Mouse (Mus musculus): ENCODE results near the gene Pheta2. TPM values are rescaled to one million over a fixed set of nuclear protein-coding genes. Genes with fewer than 3 reads are reported as not detected.

The Pheta2 gene
- total RNA-seq, 1 experiment: 0.85 TPM

DNA sequence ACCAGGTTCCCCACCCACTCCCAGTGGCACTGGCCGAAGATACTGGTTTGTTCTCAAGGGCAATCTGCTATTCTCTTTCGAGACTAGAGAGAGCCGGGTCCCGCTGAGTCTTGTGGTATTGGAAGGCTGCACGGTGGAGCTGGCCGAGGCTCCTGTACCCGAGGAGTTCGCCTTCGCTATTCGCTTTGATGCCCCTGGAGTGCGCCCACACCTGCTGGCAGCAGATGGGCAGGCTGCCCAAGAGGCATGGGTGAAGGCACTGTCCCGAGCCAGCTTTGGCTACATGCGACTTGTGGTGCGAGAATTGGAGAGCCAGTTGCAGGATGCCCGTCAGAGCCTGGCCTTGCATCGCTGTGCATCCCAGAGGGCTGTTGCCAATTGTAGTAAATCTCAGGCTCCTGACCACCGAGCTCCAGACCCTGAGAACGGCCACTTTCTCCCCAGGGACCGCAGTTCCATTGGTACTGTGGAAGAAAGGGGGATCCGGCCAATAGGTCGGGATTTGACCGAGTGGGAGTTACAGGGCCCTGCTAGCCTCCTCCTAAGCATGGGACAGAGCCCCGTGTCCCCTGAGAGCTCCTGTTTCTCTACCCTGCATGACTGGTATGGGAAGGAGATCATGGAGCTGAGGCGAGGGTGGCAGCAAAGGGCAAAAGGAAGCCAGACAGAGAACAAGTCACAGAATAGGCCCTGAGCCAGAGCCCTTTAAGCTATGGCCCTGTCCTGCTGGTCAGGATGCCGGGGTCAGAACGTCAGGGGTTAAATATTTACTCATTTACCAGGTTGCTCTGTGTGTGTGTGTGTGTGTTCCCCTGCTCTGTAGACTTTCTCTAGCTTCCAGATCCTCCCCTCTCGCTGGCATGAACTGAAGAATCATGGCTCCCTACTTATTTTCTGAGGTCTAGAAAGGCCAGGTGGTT is 4.9 kb downstream of the Pheta2 start:
- Histone ChIP-seq H3K9ac (ENCODE audit: insufficient read depth, low read depth, low read length, poor library complexity, severe bottlenecking) (no peak overlapping the region), H3K4me3 (ENCODE audit: insufficient read depth in 1 of 2, low read depth in 1 of 2, low read length in 2 of 2, poor library complexity in 1 of 2, severe bottlenecking in 1 of 2) (no peak overlapping the region), H3K4me1 (ENCODE audit: control insufficient read depth in 2 of 2, insufficient read depth in 2 of 2, low read length in 2 of 2, poor library complexity in 1 of 2) (peaks cover 11 to 13% of the 10 kb centered on the region in 2 experiments), H3K27ac (ENCODE audit: insufficient read depth, low read depth, low read length, poor library complexity, severe bottlenecking) (no peak overlapping the region), H3K9me3 (ENCODE audit: control insufficient read depth, insufficient read depth, low read depth, low read length) (no peaks in the 10 kb centered on the region), H3K36me3 (ENCODE audit: control insufficient read depth, insufficient read depth, low read length, poor library complexity, severe bottlenecking) (peaks cover 8% of the 10 kb centered on the region)
- in situ Hi-C loops (cut with MboI; ENCODE audit: low sequenced_read_pairs in 2 of 2, unreplicated experiment in 2 of 2): no loop called here
- TF ChIP-seq ZC3H11A (IDR thresholded peaks at IDR 0.05; ENCODE audit: borderline replicate concordance, low read depth, low read length) (no peak), MAFK (IDR thresholded peaks at IDR 0.05; ENCODE audit: insufficient read depth, low read depth, low read length) (no peak), ZNF384 (IDR thresholded peaks at IDR 0.05; ENCODE audit: low read depth, low read length) (no peak), CHD2 (IDR thresholded peaks at IDR 0.05; ENCODE audit: low read depth, low read length) (no peak), HCFC1 (IDR thresholded peaks at IDR 0.05; ENCODE audit: borderline replicate concordance, insufficient read depth, low read length) (no peak)
- no peak for DNase-seq (ENCODE audit: low read depth, low spot score)

DNA sequence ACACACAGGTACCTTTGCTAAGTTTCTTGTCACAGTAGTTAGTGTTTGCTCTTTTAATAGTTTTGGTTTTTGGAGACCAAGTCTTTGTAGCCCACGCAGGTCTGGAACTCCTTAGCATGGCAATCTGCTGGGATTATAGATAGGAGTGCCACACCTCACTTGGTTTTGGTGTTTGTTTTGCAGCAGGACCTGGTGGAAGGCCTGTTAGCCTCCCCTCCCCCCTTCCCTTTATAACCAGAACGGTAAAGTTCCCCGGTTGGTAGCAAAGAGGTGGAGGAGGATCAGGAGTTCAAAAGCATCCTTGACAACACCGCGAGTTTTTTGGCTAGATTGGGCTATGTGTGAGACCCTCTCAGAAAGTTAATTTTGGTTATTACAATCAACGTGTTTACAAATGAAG is 6.2 kb downstream of the Pheta2 start:
- DNase-seq (ENCODE audit: low read depth, low spot score): no peak
- H3K9me3 ChIP-seq (ENCODE audit: control insufficient read depth, insufficient read depth, low read depth, low read length): no peaks in the 10 kb centered on the region
- TF ChIP-seq ZNF384 (IDR thresholded peaks at IDR 0.05; ENCODE audit: low read depth, low read length) (no peak), CHD2 (IDR thresholded peaks at IDR 0.05; ENCODE audit: low read depth, low read length) (no peak), ZC3H11A (IDR thresholded peaks at IDR 0.05; ENCODE audit: borderline replicate concordance, low read depth, low read length) (no peak), MAFK (IDR thresholded peaks at IDR 0.05; ENCODE audit: insufficient read depth, low read depth, low read length) (no peak), HCFC1 (IDR thresholded peaks at IDR 0.05; ENCODE audit: borderline replicate concordance, insufficient read depth, low read length) (no peak)
- no peak overlapping the region for H3K4me3 ChIP-seq (ENCODE audit: insufficient read depth in 1 of 2, low read depth in 1 of 2, low read length in 2 of 2, poor library complexity in 1 of 2, severe bottlenecking in 1 of 2)
- peaks cover 10 to 13% of the 10 kb centered on the region in 2 experiments for H3K4me1 ChIP-seq (ENCODE audit: control insufficient read depth in 2 of 2, insufficient read depth in 2 of 2, low read length in 2 of 2, poor library complexity in 1 of 2)
- peaks cover 19% of the 10 kb centered on the region for H3K36me3 ChIP-seq (ENCODE audit: control insufficient read depth, insufficient read depth, low read length, poor library complexity, severe bottlenecking)
- in situ Hi-C loops (cut with MboI; ENCODE audit: low sequenced_read_pairs in 2 of 2, unreplicated experiment in 2 of 2): no loop called here
- no peak overlapping the region for H3K27ac ChIP-seq (ENCODE audit: insufficient read depth, low read depth, low read length, poor library complexity, severe bottlenecking)
- H3K9ac ChIP-seq (ENCODE audit: insufficient read depth, low read depth, low read length, poor library complexity, severe bottlenecking): no peak overlapping the region; the same call in 1 of the 2 replicates

DNA sequence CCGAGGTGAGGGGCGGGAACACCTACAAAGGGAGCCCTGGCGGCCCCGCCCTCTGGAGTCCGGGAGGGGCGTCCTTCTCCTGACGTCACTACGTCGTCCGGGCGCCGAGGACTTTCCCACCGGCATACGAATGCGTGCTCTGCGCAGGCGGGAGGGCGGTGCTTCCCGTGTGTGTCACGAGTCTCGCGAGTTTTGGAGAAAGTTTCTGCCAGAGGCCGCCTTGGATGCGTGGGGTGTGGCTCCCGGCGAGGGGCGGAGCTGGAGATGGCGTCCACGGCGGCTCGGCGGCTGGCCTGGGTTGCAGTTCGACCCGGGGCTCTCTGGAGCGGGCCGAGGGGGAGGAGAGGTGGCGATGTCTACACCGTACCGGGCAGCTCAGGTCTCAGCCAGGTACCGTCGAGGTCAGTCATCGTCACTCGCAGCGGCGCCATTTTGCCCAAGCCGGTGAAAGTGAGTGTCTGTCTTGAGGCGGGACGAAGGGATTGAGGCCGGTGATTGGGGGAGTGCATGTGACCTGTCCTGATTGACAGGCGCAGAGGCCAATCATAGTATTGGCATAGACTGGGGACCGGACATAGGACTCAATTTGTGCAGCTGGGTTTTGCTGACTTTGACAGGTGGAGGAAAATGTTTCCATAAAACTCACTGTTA is 7.2 kb downstream of the Pheta2 start:
- H3K4me3 ChIP-seq (ENCODE audit: insufficient read depth in 1 of 2, low read depth in 1 of 2, low read length in 2 of 2, poor library complexity in 1 of 2, severe bottlenecking in 1 of 2): peak overlapping the region; percentile 79 to 87
- H3K27ac ChIP-seq (ENCODE audit: insufficient read depth, low read depth, low read length, poor library complexity, severe bottlenecking): peak overlapping the region; percentile 65
- H3K9ac ChIP-seq (ENCODE audit: insufficient read depth, low read depth, low read length, poor library complexity, severe bottlenecking): peak overlapping the region; percentile 91
- H3K36me3 ChIP-seq (ENCODE audit: control insufficient read depth, insufficient read depth, low read length, poor library complexity, severe bottlenecking): peaks cover 23% of the 10 kb centered on the region
- TF ChIP-seq ZNF384 (IDR thresholded peaks at IDR 0.05; ENCODE audit: low read depth, low read length) (no peak), CHD2 (IDR thresholded peaks at IDR 0.05; ENCODE audit: low read depth, low read length) (peak; percentile 96)
- no peaks in the 10 kb centered on the region for H3K9me3 ChIP-seq (ENCODE audit: control insufficient read depth, insufficient read depth, low read depth, low read length)
- peaks cover 6 to 10% of the 10 kb centered on the region in 2 experiments for H3K4me1 ChIP-seq (ENCODE audit: control insufficient read depth in 2 of 2, insufficient read depth in 2 of 2, low read length in 2 of 2, poor library complexity in 1 of 2)
- in situ Hi-C loops (cut with MboI; ENCODE audit: low sequenced_read_pairs in 2 of 2, unreplicated experiment in 2 of 2): no loop called here
- DNase-seq (ENCODE audit: low read depth, low spot score): peak; percentile 99

DNA sequence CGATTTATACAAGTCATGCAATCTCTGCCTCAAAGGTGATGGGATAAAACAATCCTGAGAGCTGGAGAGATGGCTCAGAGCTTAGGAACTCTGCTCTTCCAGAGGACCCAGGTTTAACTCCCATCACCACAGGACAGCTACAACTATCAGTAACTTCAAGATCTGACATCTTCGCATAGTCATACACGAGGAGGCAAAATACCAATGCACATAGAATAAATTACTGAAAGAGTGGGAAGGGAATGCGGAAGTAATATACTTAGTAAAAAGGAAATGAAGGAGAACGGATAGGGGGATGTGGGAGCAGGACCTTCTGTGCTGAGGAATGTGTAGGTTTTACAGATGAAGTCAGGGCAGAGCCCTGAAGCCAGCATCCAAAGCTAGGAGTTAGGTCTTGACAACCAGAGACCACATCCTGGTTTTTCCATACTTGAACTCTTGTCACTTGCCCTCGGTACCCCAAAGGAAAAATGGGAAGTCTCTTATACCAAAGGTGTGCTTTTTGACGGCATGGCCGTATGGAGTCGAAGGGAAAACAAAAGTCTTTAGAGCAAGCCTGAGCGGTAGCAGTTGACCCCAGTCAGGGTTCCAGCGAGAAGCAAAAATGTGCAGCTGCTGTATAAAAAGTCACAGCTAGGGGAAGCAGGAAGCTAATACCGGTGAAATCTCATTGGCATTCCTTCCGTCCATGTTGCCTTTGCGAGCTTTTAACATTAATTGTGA is 8.0 kb downstream of the Pheta2 start:
- Histone ChIP-seq H3K9me3 (ENCODE audit: control insufficient read depth, insufficient read depth, low read depth, low read length) (no peaks in the 10 kb centered on the region), H3K4me1 (ENCODE audit: control insufficient read depth in 2 of 2, insufficient read depth in 2 of 2, low read length in 2 of 2, poor library complexity in 1 of 2) (peaks cover 4 to 9% of the 10 kb centered on the region in 2 experiments), H3K27ac (ENCODE audit: insufficient read depth, low read depth, low read length, poor library complexity, severe bottlenecking) (no peak overlapping the region), H3K9ac (ENCODE audit: insufficient read depth, low read depth, low read length, poor library complexity, severe bottlenecking) (peak overlapping the region; percentile 58; the same call in 1 of the 2 replicates), H3K36me3 (ENCODE audit: control insufficient read depth, insufficient read depth, low read length, poor library complexity, severe bottlenecking) (peaks cover 23% of the 10 kb centered on the region), H3K4me3 (ENCODE audit: insufficient read depth in 1 of 2, low read depth in 1 of 2, low read length in 2 of 2, poor library complexity in 1 of 2, severe bottlenecking in 1 of 2) (peak overlapping the region; percentile 49 to 87)
- no peak for DNase-seq (ENCODE audit: low read depth, low spot score)
- no peak for TF ChIP-seq HCFC1 (IDR thresholded peaks at IDR 0.05; ENCODE audit: borderline replicate concordance, insufficient read depth, low read length)
- TF ChIP-seq ZC3H11A (IDR thresholded peaks at IDR 0.05; ENCODE audit: borderline replicate concordance, low read depth, low read length): no peak
- no peak for TF ChIP-seq MAFK (IDR thresholded peaks at IDR 0.05; ENCODE audit: insufficient read depth, low read depth, low read length)
- TF ChIP-seq ZNF384 (IDR thresholded peaks at IDR 0.05; ENCODE audit: low read depth, low read length): no peak
- in situ Hi-C loops (cut with MboI; ENCODE audit: low sequenced_read_pairs in 2 of 2, unreplicated experiment in 2 of 2): no loop called here

Data from ES-E14 (cell line).